Mouse (Mus musculus): ENCODE data around the gene Kif26b.

GRCm38 (mm10) chr1:178972055-178972454, 443.1 kb downstream of the Kif26b start:
- TF ChIP-seq CTCF (IDR thresholded peaks at IDR 0.05; ENCODE audit: low read depth, low read length), result no peak
- TF ChIP-seq GATA1 (IDR thresholded peaks at IDR 0.05; ENCODE audit: borderline replicate concordance, low read length), result no peak

Data from G1E (cell line).